Mouse (Mus musculus): ENCODE measurements around the gene Dscaml1. TPM values are rescaled to one million over a fixed set of nuclear protein-coding genes. Genes with fewer than 3 reads are reported as not detected.

Gene Dscaml1
- polyA plus RNA-seq, 1 experiment from 2014 or later = 0.54 TPM

DNA sequence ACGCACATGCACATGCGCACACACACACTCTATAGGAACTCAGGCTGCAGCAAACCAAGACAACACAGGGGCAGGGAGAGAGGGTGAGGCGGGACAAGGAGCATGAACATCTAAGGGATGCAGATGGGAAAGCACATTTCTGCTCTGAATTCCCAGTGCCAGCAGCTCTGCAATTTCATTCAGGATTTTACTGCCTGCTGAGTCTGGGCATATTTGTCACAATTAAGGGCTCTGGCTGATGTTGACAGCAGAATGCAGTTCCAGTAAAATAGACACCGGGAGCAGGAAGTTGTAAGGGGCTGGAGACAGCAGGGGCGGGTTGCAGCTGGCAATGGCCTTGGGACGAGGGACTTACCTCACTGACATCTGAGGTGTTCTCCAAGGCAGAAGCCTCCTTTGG is 367.3 kb downstream of the Dscaml1 start:
- H3K27ac ChIP-seq (ENCODE audit: low read length) = no peak overlapping the region
- H3K4me3 ChIP-seq (ENCODE audit: low read length) = no peak overlapping the region
- no peak for ATAC-seq (replicated peaks; ENCODE audit: extremely low read depth, insufficient read depth, low FRiP score)
- peaks cover 8% of the 10 kb centered on the region; the same call in 1 of the 2 replicates for H3K36me3 ChIP-seq (ENCODE audit: control insufficient read depth, insufficient read depth)
- peaks cover under 1% of the 10 kb centered on the region; the same call in 1 of the 2 replicates for H3K4me1 ChIP-seq (ENCODE audit: control insufficient read depth, insufficient read depth, low read length)
- WGBS = 88% methylated on average over 6 of the region's 6 CpGs
- no peak overlapping the region for H3K9ac ChIP-seq (ENCODE audit: low read length)
- no peaks in the 10 kb centered on the region for H3K27me3 ChIP-seq (ENCODE audit: control insufficient read depth, insufficient read depth, low read length)
- H3K4me2 ChIP-seq (ENCODE audit: low read depth, low read length) = no peak overlapping the region
- H3K9me3 ChIP-seq (replicated peaks; ENCODE audit: control insufficient read depth, low read length) = no peaks in the 10 kb centered on the region

GRCm38 (mm10) chr9:45795722-45796121 is 369.3 kb downstream of the Dscaml1 start:
- H3K4me1 ChIP-seq (ENCODE audit: control insufficient read depth, insufficient read depth, low read length) = peaks cover 7% of the 10 kb centered on the region
- H3K4me3 ChIP-seq (ENCODE audit: low read length) = no peak overlapping the region
- H3K9ac ChIP-seq (ENCODE audit: low read length) = no peak overlapping the region
- 71% methylated on average over 5 of the region's 5 CpGs for WGBS
- no peak for ATAC-seq (replicated peaks; ENCODE audit: extremely low read depth, insufficient read depth, low FRiP score)
- no peaks in the 10 kb centered on the region for H3K27me3 ChIP-seq (ENCODE audit: control insufficient read depth, insufficient read depth, low read length)
- H3K27ac ChIP-seq (ENCODE audit: low read length) = no peak overlapping the region
- peaks cover 8% of the 10 kb centered on the region; the same call in 1 of the 2 replicates for H3K36me3 ChIP-seq (ENCODE audit: control insufficient read depth, insufficient read depth)
- H3K4me2 ChIP-seq (ENCODE audit: low read depth, low read length) = no peak overlapping the region
- no peaks in the 10 kb centered on the region for H3K9me3 ChIP-seq (replicated peaks; ENCODE audit: control insufficient read depth, low read length)

- WGBS = 80% methylated on average over 3 of the region's 3 CpGs
- Histone ChIP-seq H3K9ac (ENCODE audit: low read length) (no peak overlapping the region), H3K27ac (ENCODE audit: low read length) (no peak overlapping the region), H3K27me3 (ENCODE audit: control insufficient read depth, insufficient read depth, low read length) (no peaks in the 10 kb centered on the region), H3K9me3 (replicated peaks; ENCODE audit: control insufficient read depth, low read length) (no peaks in the 10 kb centered on the region), H3K4me3 (ENCODE audit: low read length) (no peak overlapping the region), H3K4me2 (ENCODE audit: low read depth, low read length) (no peak overlapping the region), H3K4me1 (ENCODE audit: control insufficient read depth, insufficient read depth, low read length) (peaks cover 7% of the 10 kb centered on the region), H3K36me3 (ENCODE audit: control insufficient read depth, insufficient read depth) (0 out of 2 replicates have a peak, but pooled peaks cover 11% of the 10 kb centered on the region)
- ATAC-seq (replicated peaks; ENCODE audit: extremely low read depth, insufficient read depth, low FRiP score) = no peak
Observed at GRCm38 (mm10) chr9:45797271-45797670, 370.8 kb downstream of the Dscaml1 start.

DNA sequence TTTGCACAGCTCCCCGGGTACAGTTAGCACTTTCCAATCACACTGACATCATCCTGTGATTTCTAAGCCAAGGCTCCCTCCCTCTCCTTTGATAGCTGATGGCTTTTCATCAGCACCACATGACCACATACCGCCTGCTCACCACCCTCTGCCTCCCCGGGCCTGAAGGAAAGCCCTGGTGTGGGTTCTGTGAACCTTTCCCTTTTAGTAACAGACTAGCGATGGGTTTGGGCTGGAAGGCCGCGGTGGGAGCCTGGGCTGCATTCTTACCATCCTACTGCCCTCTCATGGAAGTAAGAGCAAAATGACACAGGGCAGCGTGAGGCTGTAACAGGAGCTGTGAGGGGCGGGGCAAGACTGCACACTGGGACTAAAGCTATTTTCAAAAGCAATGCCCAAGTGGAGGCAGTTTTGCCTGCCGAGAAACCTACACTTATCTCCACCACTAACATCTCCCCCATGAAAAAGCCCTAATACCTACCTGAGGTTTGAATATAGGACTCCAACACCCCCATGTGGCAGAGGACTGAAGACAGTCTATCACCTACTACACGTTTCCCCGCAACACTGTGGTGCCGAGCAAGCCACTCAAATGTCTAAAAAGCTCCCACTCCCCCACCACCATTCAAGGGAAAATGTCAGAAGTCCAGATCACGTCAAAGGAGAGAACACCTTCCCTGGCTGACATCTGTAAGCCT is 372.2 kb downstream of the Dscaml1 start:
- Histone ChIP-seq H3K9ac (ENCODE audit: low read length) (peak overlapping the region; percentile 44; the same call in 1 of the 2 replicates), H3K4me2 (ENCODE audit: low read depth, low read length) (peak overlapping the region; percentile 53), H3K27ac (ENCODE audit: low read length) (peak overlapping the region; percentile 25; the same call in 1 of the 2 replicates), H3K27me3 (ENCODE audit: control insufficient read depth, insufficient read depth, low read length) (no peaks in the 10 kb centered on the region), H3K36me3 (ENCODE audit: control insufficient read depth, insufficient read depth) (0 out of 2 replicates have a peak, but pooled peaks cover 9% of the 10 kb centered on the region), H3K4me3 (ENCODE audit: low read length) (no peak overlapping the region; the same call in 1 of the 2 replicates), H3K4me1 (ENCODE audit: control insufficient read depth, insufficient read depth, low read length) (peaks cover 7% of the 10 kb centered on the region), H3K9me3 (replicated peaks; ENCODE audit: control insufficient read depth, low read length) (no peaks in the 10 kb centered on the region)
- peak; percentile 61 for ATAC-seq (replicated peaks; ENCODE audit: extremely low read depth, insufficient read depth, low FRiP score)
- WGBS = 16% methylated on average over 13 of the region's 13 CpGs

DNA sequence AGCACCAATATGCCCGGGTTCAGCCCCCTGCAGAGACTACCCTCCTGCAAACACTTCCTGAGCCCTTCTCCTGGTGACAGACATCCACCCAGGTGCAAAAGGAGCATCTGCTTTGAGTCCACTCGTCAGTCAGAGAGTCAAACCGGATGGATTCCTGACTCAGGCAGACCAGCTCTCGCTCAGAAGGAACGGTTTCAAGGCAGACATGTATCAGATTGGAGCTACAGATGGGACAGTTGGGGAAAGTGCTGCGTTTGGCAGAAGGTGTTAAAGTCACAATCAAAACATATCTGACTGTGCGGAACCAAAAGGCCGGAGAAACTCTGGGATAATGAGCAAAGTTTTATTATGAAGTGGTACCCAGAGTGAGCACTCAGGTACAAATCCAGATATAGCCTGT is 373.0 kb downstream of the Dscaml1 start:
- no peak overlapping the region for H3K27ac ChIP-seq (ENCODE audit: low read length)
- ATAC-seq (replicated peaks; ENCODE audit: extremely low read depth, insufficient read depth, low FRiP score) = no peak
- H3K4me2 ChIP-seq (ENCODE audit: low read depth, low read length) = no peak overlapping the region; the same call in 1 of the 2 replicates
- no peaks in the 10 kb centered on the region for H3K9me3 ChIP-seq (replicated peaks; ENCODE audit: control insufficient read depth, low read length)
- no peak overlapping the region for H3K9ac ChIP-seq (ENCODE audit: low read length)
- 75% methylated on average over 8 of the region's 8 CpGs for WGBS
- H3K4me3 ChIP-seq (ENCODE audit: low read length) = no peak overlapping the region
- peaks cover 7% of the 10 kb centered on the region for H3K4me1 ChIP-seq (ENCODE audit: control insufficient read depth, insufficient read depth, low read length)
- 0 out of 2 replicates have a peak, but pooled peaks cover 5% of the 10 kb centered on the region for H3K36me3 ChIP-seq (ENCODE audit: control insufficient read depth, insufficient read depth)
- H3K27me3 ChIP-seq (ENCODE audit: control insufficient read depth, insufficient read depth, low read length) = no peaks in the 10 kb centered on the region

Other genes starting within 250 kb of the Dscaml1 start
- gene BC049352, start 244.6 kb upstream of the Dscaml1 start, polyA plus RNA-seq (2015; fragmentation: Nextera tagmentation; extraction: Ambion mirVana) = 0.13 TPM in 1 of 2 replicates, not detected in the other
- gene Tmprss4, start 222.5 kb upstream of the Dscaml1 start, polyA plus RNA-seq (2015; fragmentation: Nextera tagmentation; extraction: Ambion mirVana) = 0.79 and 1.4 TPM in 2 replicates
- 1.2 and 1.7 TPM in 2 replicates for gene Il10ra, start 157.5 kb upstream of the Dscaml1 start, polyA plus RNA-seq (2015; fragmentation: Nextera tagmentation; extraction: Ambion mirVana)
- 0.16 and 0.20 TPM in 2 replicates for gene Tmprss13, start 107.5 kb upstream of the Dscaml1 start, polyA plus RNA-seq (2015; fragmentation: Nextera tagmentation; extraction: Ambion mirVana)
- 34.9 and 37.2 TPM in 2 replicates for gene Fxyd6, start 56.4 kb upstream of the Dscaml1 start, polyA plus RNA-seq (2015; fragmentation: Nextera tagmentation; extraction: Ambion mirVana)
- gene Fxyd2, start 27.0 kb upstream of the Dscaml1 start, polyA plus RNA-seq (2015; fragmentation: Nextera tagmentation; extraction: Ambion mirVana) = 1.8 and 2.5 TPM in 2 replicates

Data from heart, embryonic 16.5 days (tissue).